Mouse (Mus musculus) embryonic stem cell, embryonic (primary cell): ENCODE data around the gene Dcakd.
"Not testable (repeated sequence)": the region's sequence is repeated elsewhere in the genome, so short reads cannot be mapped to it uniquely, and the experiment has no call there.

Experiments used
- CTCF ChIA-PET, 4 experiments: fragments of 300-600 bp in 2 of 4; fragments of 350-600 bp in 2 of 4; sonication (Branson Sonifier 250); formaldehyde crosslinking; loops; one replicate each; lab custom pipeline; 2022; ENCODE audit warnings: inconsistent platforms in 2 of 4; lab: Charles Lee
- POLR2A ChIA-PET, 4 experiments: fragments of 300-600 bp in 2 of 4; fragments of 350-600 bp in 2 of 4; sonication (Branson Sonifier 250); formaldehyde crosslinking; loops; one replicate each; lab custom pipeline; 2022; ENCODE audit warnings: antibody characterized with exemption in 4 of 4, inconsistent platforms in 1 of 4; lab: Charles Lee

Gene Dcakd

GRCm38 (mm10) chr11:102990152-102990663 lies 37.9 kb downstream of the Dcakd start:
- POLR2A ChIA-PET = interaction anchor here in 2 of 4 experiments (0.6 to 6.2 kb wide), 18 partner anchors 8 to 386 kb away, joined by 3 to 28 read pairs (median 4); partner anchors contain the start of genes Kif18b (in 2 of the 2), C1ql1 (in 1 of the 2), Ccdc103 (in 1 of the 2) and Eftud2 (in 1 of the 2)
- CTCF ChIA-PET = interaction anchor here (0.6 to 2.4 kb wide), 17 partner anchors 9 to 216 kb away, joined by 3 to 11 read pairs (median 4); partner anchors contain the start of genes Kif18b (in 2 of the 4) and Gfap (in 1 of the 4)

- CTCF ChIA-PET = interaction anchor here in 3 of 4 experiments (0.6 to 2.4 kb wide), 9 partner anchors 9 to 216 kb away, joined by 3 to 11 read pairs (median 5); partner anchors contain the start of genes Kif18b (in 2 of the 3) and Gfap (in 1 of the 3)
- POLR2A ChIA-PET = interaction anchor here in 2 of 4 experiments (0.6 to 2.0 kb wide), 11 partner anchors 10 to 228 kb away, joined by 3 to 6 read pairs (median 4); partner anchors contain the start of genes C1ql1 (in 1 of the 2), Ccdc103 (in 1 of the 2), Eftud2 (in 1 of the 2) and Hexim1 (in 1 of the 2)
Measured at GRCm38 (mm10) chr11:102989641-102990151, 38.4 kb downstream of the Dcakd start.

- ChIA-PET CTCF (interaction anchor here in 3 of 4 experiments (0.6 to 1.2 kb wide), 3 partner anchors 89 to 537 kb away, joined by 3 to 4 read pairs (median 3); no protein-coding TSS in a partner anchor), POLR2A (interaction anchor here in 1 of 4 experiments (1.1 kb wide), 1 partner anchor 131 kb away, joined by 5 read pairs; the partner anchor contains the start of gene Hexim1)
Measured at GRCm38 (mm10) chr11:102985160-102985559, 43.0 kb downstream of the Dcakd start.

- ChIA-PET POLR2A (interaction anchor here in 3 of 4 experiments (0.6 to 1.1 kb wide), 3 partner anchors 60 to 131 kb away, joined by 3 to 5 read pairs (median 3); partner anchors contain the start of genes Hexim1 (in 1 of the 3) and Kif18b (in 1 of the 3)), CTCF (interaction anchor here (0.6 to 1.2 kb wide), 8 partner anchors 8 to 537 kb away, joined by 3 to 5 read pairs (median 3); no protein-coding TSS in a partner anchor)
Measured at GRCm38 (mm10) chr11:102984615-102985014, 43.5 kb downstream of the Dcakd start.

- POLR2A ChIA-PET = interaction anchor here in 3 of 4 experiments (0.6 to 1.5 kb wide), 4 partner anchors 11 to 132 kb away, joined by 3 to 5 read pairs (median 4); partner anchors contain the start of genes Hexim1 (in 1 of the 3) and Kif18b (in 1 of the 3)
- CTCF ChIA-PET = interaction anchor here (0.6 to 1.2 kb wide), 6 partner anchors 9 to 437 kb away, joined by 3 to 5 read pairs (median 3); no protein-coding TSS in a partner anchor
Measured at GRCm38 (mm10) chr11:102984086-102984485, 44.0 kb downstream of the Dcakd start.

GRCm38 (mm10) chr11:102981151-102981890 lies 46.8 kb downstream of the Dcakd start:
- ChIA-PET CTCF (no interaction called here), POLR2A (interaction anchor here in 3 of 4 experiments (0.6 to 2.1 kb wide), 4 partner anchors 9 to 57 kb away, joined by 3 to 9 read pairs (median 4); partner anchors contain the start of gene Kif18b (in 3 of the 3))

GRCm38 (mm10) chr11:102978052-102978666 lies 50.0 kb downstream of the Dcakd start:
- CTCF ChIA-PET = interaction anchor here in 2 of 4 experiments (0.7 to 1.5 kb wide), 2 partner anchors 16 to 76 kb away, joined by 4 to 7 read pairs; no protein-coding TSS in a partner anchor
- POLR2A ChIA-PET = interaction anchor here in 1 of 4 experiments (0.7 to 1.0 kb wide), 2 partner anchors 138 to 1434 kb away, joined by 3 read pairs; partner anchors contain the start of gene Hexim1

- POLR2A ChIA-PET = not testable (repeated sequence)
- CTCF ChIA-PET = interaction anchor here in 1 of 4 experiments (0.6 kb wide), 2 partner anchors 186 to 226 kb away, joined by 6 to 8 read pairs; no protein-coding TSS in a partner anchor
Measured at GRCm38 (mm10) chr11:102975966-102976365, 52.2 kb downstream of the Dcakd start.

GRCm38 (mm10) chr11:102972326-102972725 lies 55.8 kb downstream of the Dcakd start:
- CTCF ChIA-PET = interaction anchor here (0.6 to 1.5 kb wide), 6 partner anchors 8 to 542 kb away, joined by 3 to 5 read pairs (median 4); partner anchors contain the start of gene Grn (in 1 of the 4)
- POLR2A ChIA-PET = interaction anchor here in 2 of 4 experiments (0.6 to 1.2 kb wide), 6 partner anchors 8 to 731 kb away, joined by 3 to 4 read pairs (median 3); partner anchors contain the start of genes Ccdc103 (in 1 of the 2) and Eftud2 (in 1 of the 2)

- POLR2A ChIA-PET = interaction anchor here in 1 of 4 experiments (1.9 kb wide), 1 partner anchor 46 kb away, joined by 7 read pairs; the partner anchor contains the start of gene Kif18b
- CTCF ChIA-PET = interaction anchor here in 1 of 4 experiments (0.7 kb wide), 1 partner anchor 231 kb away, joined by 3 read pairs; no protein-coding TSS in a partner anchor
Measured at GRCm38 (mm10) chr11:102971604-102972003, 56.5 kb downstream of the Dcakd start.

- POLR2A ChIA-PET = interaction anchor here in 3 of 4 experiments (0.8 to 2.0 kb wide), 11 partner anchors 8 to 194 kb away, joined by 3 to 11 read pairs (median 3); partner anchors contain the start of genes Kif18b (in 2 of the 3), C1ql1 (in 1 of the 3) and Hexim1 (in 1 of the 3)
Measured at GRCm38 (mm10) chr11:102964547-102965091, 63.5 kb downstream of the Dcakd start.

GRCm38 (mm10) chr11:102963855-102964546 lies 64.1 kb downstream of the Dcakd start:
- CTCF ChIA-PET = interaction anchor here in 2 of 4 experiments (1.0 to 1.7 kb wide), 5 partner anchors 27 to 353 kb away, joined by 3 to 5 read pairs (median 3); no protein-coding TSS in a partner anchor
- POLR2A ChIA-PET = interaction anchor here (0.6 to 2.0 kb wide), 11 partner anchors 8 to 194 kb away, joined by 3 to 11 read pairs (median 3); partner anchors contain the start of genes Kif18b (in 2 of the 4), C1ql1 (in 1 of the 4) and Hexim1 (in 1 of the 4)

More at GRCm38 (mm10) chr11:102964547-102965091, 63.5 kb downstream of the Dcakd start:
- CTCF ChIA-PET = interaction anchor here in 2 of 4 experiments (0.6 to 1.0 kb wide), 2 partner anchors 8 to 72 kb away, joined by 3 to 5 read pairs; no protein-coding TSS in a partner anchor

GRCm38 (mm10) chr11:102963246-102963854 lies 64.8 kb downstream of the Dcakd start:
- ChIA-PET POLR2A (interaction anchor here in 3 of 4 experiments (0.6 to 2.0 kb wide), 9 partner anchors 17 to 197 kb away, joined by 3 to 11 read pairs (median 3); partner anchors contain the start of genes Hexim1 (in 2 of the 3), Kif18b (in 2 of the 3) and C1ql1 (in 1 of the 3)), CTCF (interaction anchor here in 3 of 4 experiments (0.8 to 1.7 kb wide), 8 partner anchors 17 to 353 kb away, joined by 3 to 6 read pairs (median 3); partner anchors contain the start of genes Kif18b (in 2 of the 3) and C1ql1 (in 1 of the 3))

GRCm38 (mm10) chr11:102962861-102963245 lies 65.3 kb downstream of the Dcakd start:
- ChIA-PET CTCF (interaction anchor here in 3 of 4 experiments (0.8 to 1.7 kb wide), 7 partner anchors 16 to 234 kb away, joined by 3 to 6 read pairs (median 3); partner anchors contain the start of genes Kif18b (in 2 of the 3) and C1ql1 (in 1 of the 3)), POLR2A (interaction anchor here in 3 of 4 experiments (0.6 to 2.0 kb wide), 6 partner anchors 24 to 198 kb away, joined by 3 to 11 read pairs (median 4); partner anchors contain the start of genes Hexim1 (in 1 of the 3) and Kif18b (in 1 of the 3))
